Mouse (Mus musculus) kidney, embryonic 16.5 days (tissue): ENCODE data around the gene Cdadc1. TPM values are rescaled to one million over a fixed set of nuclear protein-coding genes. Genes with fewer than 3 reads are reported as not detected.

Experiments
- ATAC-seq: fragments of 200-750 bp; cut with Nextera tagmentation; 2 replicates; pipeline ENCODE4 v1.8.0; 2017; ENCODE audit warnings: moderate TSS enrichment; ENCODE audit not compliant: low FRiP score, low TSS enrichment
- H3K27ac ChIP-seq: fragments of 300-500 bp; sonication (generic); 2 replicates; pipeline ENCODE4 v1.5.1; 2014; ENCODE audit warnings: low read length
- H3K27me3 ChIP-seq: fragments of 300-500 bp; sonication (generic); 2 replicates; pipeline ENCODE4 v1.6.1; 2014; ENCODE audit warnings: low read length, control low read depth, mixed read lengths; ENCODE audit not compliant: insufficient read depth
- H3K36me3 ChIP-seq: fragments of 300-500 bp; sonication (generic); 2 replicates; pipeline ENCODE4 v1.6.1; 2014; ENCODE audit warnings: low read length, control low read depth, mixed read lengths; ENCODE audit not compliant: insufficient read depth
- H3K4me1 ChIP-seq: fragments of 300-500 bp; sonication (generic); 2 replicates; pipeline ENCODE4 v1.6.1; 2014; ENCODE audit warnings: low read length, control low read depth, mixed read lengths; ENCODE audit not compliant: insufficient read depth
- H3K4me2 ChIP-seq: fragments of 300-500 bp; sonication (generic); replicated peaks from 2 replicates; pipeline ENCODE4 v1.6.1; 2014; ENCODE audit warnings: low read depth, low read length
- H3K4me3 ChIP-seq: fragments of 300-500 bp; sonication (generic); 2 replicates; pipeline ENCODE4 v1.5.1; 2014; ENCODE audit warnings: mild to moderate bottlenecking, low read length
- H3K9ac ChIP-seq: fragments of 300-500 bp; sonication (generic); replicated peaks from 2 replicates; pipeline ENCODE4 v1.6.1; 2014; ENCODE audit warnings: low read length
- H3K9me3 ChIP-seq: fragments of 300-500 bp; sonication (generic); 2 replicates; pipeline ENCODE4 v1.6.1; 2016; ENCODE audit warnings: low read length, control low read depth
- WGBS: fragments of 180-500 bp; shearing (Covaris S2); extraction: QIAGEN DNeasy Blood & Tissue Kit; methylation state at CpG from one replicate; pipeline ENCODE4 v1.1.7; 2014; 5-methylcytosine and 5-hydroxymethylcytosine counted together
- polyA plus RNA-seq: library from polyadenylated mRNA; unstranded; fragments of >200 nt; fragmentation: Nextera tagmentation; extraction: Ambion mirVana; gene quantifications from 2 replicates; pipeline ENCODE4 v1.2.1, GENCODE M21; 2015

Gene Cdadc1
- polyA plus RNA-seq, 1 experiment from 2014 or later, result 38.9 TPM

- H3K36me3 ChIP-seq, result peaks cover 30% of the 10 kb centered on the region
- no peaks in the 10 kb centered on the region for H3K9me3 ChIP-seq
- H3K4me2 ChIP-seq, result no peak overlapping the region
- no peaks in the 10 kb centered on the region for H3K27me3 ChIP-seq
- no peak for ATAC-seq
- no peak overlapping the region for H3K4me3 ChIP-seq
- WGBS, result 72% methylated on average over 8 of the region's 8 CpGs
- peaks cover 5% of the 10 kb centered on the region for H3K4me1 ChIP-seq
- H3K27ac ChIP-seq, result no peak overlapping the region
- H3K9ac ChIP-seq, result no peak overlapping the region
Observed at GRCm38 (mm10) chr14:59591901-59592300, 5.9 kb downstream of the Cdadc1 start.

- H3K4me3 ChIP-seq, result no peak overlapping the region
- H3K36me3 ChIP-seq, result peaks cover 41% of the 10 kb centered on the region
- H3K4me2 ChIP-seq, result no peak overlapping the region
- no peak overlapping the region for H3K9ac ChIP-seq
- no peaks in the 10 kb centered on the region for H3K4me1 ChIP-seq
- no peak for ATAC-seq
- no peak overlapping the region for H3K27ac ChIP-seq
- 80% methylated on average over 1 of the region's 1 CpGs for WGBS
- no peaks in the 10 kb centered on the region for H3K9me3 ChIP-seq
- H3K27me3 ChIP-seq, result no peaks in the 10 kb centered on the region
Observed at GRCm38 (mm10) chr14:59590614-59591013, 7.1 kb downstream of the Cdadc1 start.

- Histone ChIP-seq H3K4me3 (no peak overlapping the region), H3K27ac (no peak overlapping the region), H3K4me2 (no peak overlapping the region), H3K36me3 (peaks cover 19% of the 10 kb centered on the region), H3K9ac (no peak overlapping the region), H3K27me3 (no peaks in the 10 kb centered on the region), H3K4me1 (no peaks in the 10 kb centered on the region), H3K9me3 (no peaks in the 10 kb centered on the region)
- ATAC-seq, result no peak
- 92% methylated on average over 5 of the region's 5 CpGs for whole genome bisulfite sequencing
Observed at GRCm38 (mm10) chr14:59576385-59576784, 21.4 kb downstream of the Cdadc1 start.

GRCm38 (mm10) chr14:59566756-59567155, 31.0 kb downstream of the Cdadc1 start:
- peaks cover 18% of the 10 kb centered on the region; the same call in 1 of the 2 replicates for H3K36me3 ChIP-seq
- no peaks in the 10 kb centered on the region for H3K27me3 ChIP-seq
- 88% methylated on average over 6 of the region's 6 CpGs for WGBS
- H3K4me2 ChIP-seq, result no peak overlapping the region
- no peak overlapping the region for H3K4me3 ChIP-seq
- no peaks in the 10 kb centered on the region for H3K9me3 ChIP-seq
- H3K9ac ChIP-seq, result no peak overlapping the region
- no peak overlapping the region for H3K27ac ChIP-seq
- no peaks in the 10 kb centered on the region for H3K4me1 ChIP-seq
- ATAC-seq, result no peak

- WGBS, result 75% methylated on average over 1 of the region's 1 CpGs
- H3K36me3 ChIP-seq, result no peaks in the 10 kb centered on the region
- H3K27ac ChIP-seq, result no peak overlapping the region
- ATAC-seq, result no peak
- H3K4me1 ChIP-seq, result no peaks in the 10 kb centered on the region
- no peak overlapping the region for H3K4me2 ChIP-seq
- H3K4me3 ChIP-seq, result no peak overlapping the region
- H3K27me3 ChIP-seq, result no peaks in the 10 kb centered on the region
- H3K9me3 ChIP-seq, result no peaks in the 10 kb centered on the region
- H3K9ac ChIP-seq, result no peak overlapping the region
Observed at GRCm38 (mm10) chr14:59557886-59558285, 39.9 kb downstream of the Cdadc1 start.

- no peak overlapping the region for H3K9ac ChIP-seq
- no peak for ATAC-seq
Observed at GRCm38 (mm10) chr14:59557071-59557470, 40.7 kb downstream of the Cdadc1 start.

GRCm38 (mm10) chr14:59555928-59556531, 41.7 kb downstream of the Cdadc1 start:
- Histone ChIP-seq H3K9me3 (no peaks in the 10 kb centered on the region), H3K4me2 (no peak overlapping the region), H3K27ac (no peak overlapping the region), H3K4me3 (no peak overlapping the region), H3K27me3 (no peaks in the 10 kb centered on the region), H3K36me3 (no peaks in the 10 kb centered on the region), H3K9ac (no peak overlapping the region), H3K4me1 (peaks cover 11% of the 10 kb centered on the region)
- 44% methylated on average over 13 of the region's 13 CpGs for WGBS
- ATAC-seq, result 0 out of 2 replicates have a peak, but pooled peaks have one; percentile 24

More at GRCm38 (mm10) chr14:59557071-59557470, 40.7 kb downstream of the Cdadc1 start:
- Histone ChIP-seq H3K4me1 (peaks cover under 1% of the 10 kb centered on the region; the same call in 1 of the 2 replicates), H3K4me2 (no peak overlapping the region), H3K9me3 (no peaks in the 10 kb centered on the region), H3K27ac (no peak overlapping the region), H3K4me3 (no peak overlapping the region), H3K27me3 (no peaks in the 10 kb centered on the region), H3K36me3 (no peaks in the 10 kb centered on the region)
- 64% methylated on average over 4 of the region's 4 CpGs for WGBS

GRCm38 (mm10) chr14:59555018-59555417, 42.7 kb downstream of the Cdadc1 start:
- no peak overlapping the region for H3K4me2 ChIP-seq
- H3K4me3 ChIP-seq, result no peak overlapping the region
- H3K4me1 ChIP-seq, result peaks cover 16% of the 10 kb centered on the region
- no peaks in the 10 kb centered on the region for H3K36me3 ChIP-seq
- WGBS, result 49% methylated on average over 8 of the region's 8 CpGs
- 0 out of 2 replicates have a peak overlapping the region, but pooled peaks have one; percentile 28 for H3K27ac ChIP-seq
- no peaks in the 10 kb centered on the region for H3K9me3 ChIP-seq
- ATAC-seq, result no peak
- no peaks in the 10 kb centered on the region for H3K27me3 ChIP-seq
- no peak overlapping the region; the same call in 1 of the 2 replicates for H3K9ac ChIP-seq

GRCm38 (mm10) chr14:59554025-59554424, 43.7 kb downstream of the Cdadc1 start:
- no peak overlapping the region for H3K9ac ChIP-seq
- no peaks in the 10 kb centered on the region for H3K36me3 ChIP-seq
- ATAC-seq, result no peak
- peaks cover 16% of the 10 kb centered on the region for H3K4me1 ChIP-seq
- H3K4me3 ChIP-seq, result no peak overlapping the region
- H3K4me2 ChIP-seq, result no peak overlapping the region
- WGBS, result 79% methylated on average over 5 of the region's 5 CpGs
- no peaks in the 10 kb centered on the region for H3K27me3 ChIP-seq
- no peak overlapping the region for H3K27ac ChIP-seq
- no peaks in the 10 kb centered on the region for H3K9me3 ChIP-seq

GRCm38 (mm10) chr14:59551956-59552355, 45.8 kb downstream of the Cdadc1 start:
- H3K27ac ChIP-seq, result no peak overlapping the region
- 25% methylated on average over 8 of the region's 8 CpGs for WGBS
- H3K9ac ChIP-seq, result no peak overlapping the region
- peaks cover 25% of the 10 kb centered on the region for H3K4me1 ChIP-seq
- no peaks in the 10 kb centered on the region for H3K36me3 ChIP-seq
- 0 out of 2 replicates have a peak, but pooled peaks have one; percentile 32 for ATAC-seq
- H3K4me2 ChIP-seq, result no peak overlapping the region
- no peaks in the 10 kb centered on the region for H3K27me3 ChIP-seq
- H3K4me3 ChIP-seq, result no peak overlapping the region
- H3K9me3 ChIP-seq, result no peaks in the 10 kb centered on the region
